Mouse (Mus musculus): ENCODE measurements around the gene Sgca. TPM values are rescaled to one million over a fixed set of nuclear protein-coding genes. Genes with fewer than 3 reads are reported as not detected.

Sgca gene
- polyA plus RNA-seq, 1 experiment from 2014 or later: not detected

DNA sequence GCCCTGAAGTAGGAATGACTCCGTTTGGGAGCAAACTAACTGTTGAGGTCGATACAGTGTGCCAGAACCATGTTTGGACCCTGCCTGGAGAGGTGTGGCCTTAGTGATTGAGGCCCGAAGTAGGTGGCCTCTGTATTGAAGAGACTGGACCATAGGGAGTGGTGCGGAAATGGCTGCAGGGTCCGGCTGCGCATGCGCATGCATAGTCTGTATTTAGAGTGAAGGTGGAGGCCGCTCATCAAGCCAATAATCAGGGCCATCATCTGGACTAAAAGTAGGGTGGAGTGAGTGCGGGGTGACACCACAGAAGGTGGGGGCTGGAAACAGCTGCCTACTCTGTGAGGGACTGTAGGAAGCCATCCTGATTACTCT, 18.4 kb downstream of the Sgca start:
- Histone ChIP-seq H3K9ac (ENCODE audit: low read length) (no peak overlapping the region), H3K4me1 (replicated peaks; ENCODE audit: control insufficient read depth, insufficient read depth, low read length) (peaks cover 6% of the 10 kb centered on the region), H3K27me3 (replicated peaks; ENCODE audit: control insufficient read depth, insufficient read depth, low read length) (no peaks in the 10 kb centered on the region), H3K4me3 (ENCODE audit: low read depth, low read length) (no peak overlapping the region), H3K9me3 (ENCODE audit: control insufficient read depth, low read length) (no peaks in the 10 kb centered on the region), H3K27ac (ENCODE audit: low read depth) (no peak overlapping the region), H3K36me3 (ENCODE audit: control insufficient read depth, insufficient read depth, low read length) (no peaks in the 10 kb centered on the region), H3K4me2 (ENCODE audit: low read length) (no peak overlapping the region)
- WGBS: 86% methylated on average over 9 of the region's 9 CpGs
- ATAC-seq (replicated peaks; ENCODE audit: low FRiP score, low TSS enrichment, low read depth) (no peak), DNase-seq (ENCODE audit: low spot score) (no peak)

DNA sequence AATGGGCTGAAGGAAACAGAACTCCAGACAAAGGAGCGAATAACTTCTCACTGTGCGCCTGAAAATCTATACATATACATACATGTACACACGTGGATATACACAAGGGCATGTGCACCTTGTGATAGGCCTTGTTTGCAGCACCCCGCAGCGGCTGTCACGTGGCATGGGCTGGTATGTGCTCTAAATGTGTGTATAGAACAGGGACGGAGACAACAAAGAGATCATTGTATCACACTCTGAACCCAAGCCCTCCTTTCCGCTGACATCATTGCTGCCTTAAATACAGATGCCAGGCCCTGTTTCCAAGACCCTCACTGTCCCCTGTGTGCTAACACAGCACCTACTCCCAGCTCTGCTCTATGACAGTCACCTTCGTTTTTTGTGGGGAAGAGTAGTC, 21.0 kb downstream of the Sgca start:
- Histone ChIP-seq H3K9ac (ENCODE audit: low read length) (no peak overlapping the region), H3K27me3 (replicated peaks; ENCODE audit: control insufficient read depth, insufficient read depth, low read length) (no peaks in the 10 kb centered on the region), H3K36me3 (ENCODE audit: control insufficient read depth, insufficient read depth, low read length) (peaks cover 21% of the 10 kb centered on the region), H3K4me3 (ENCODE audit: low read depth, low read length) (no peak overlapping the region), H3K4me2 (ENCODE audit: low read length) (no peak overlapping the region), H3K9me3 (ENCODE audit: control insufficient read depth, low read length) (no peaks in the 10 kb centered on the region), H3K4me1 (replicated peaks; ENCODE audit: control insufficient read depth, insufficient read depth, low read length) (peaks cover 6% of the 10 kb centered on the region), H3K27ac (ENCODE audit: low read depth) (no peak overlapping the region)
- ATAC-seq (replicated peaks; ENCODE audit: low FRiP score, low TSS enrichment, low read depth) (no peak), DNase-seq (ENCODE audit: low spot score) (no peak)
- WGBS: 78% methylated on average over 9 of the region's 9 CpGs

DNA sequence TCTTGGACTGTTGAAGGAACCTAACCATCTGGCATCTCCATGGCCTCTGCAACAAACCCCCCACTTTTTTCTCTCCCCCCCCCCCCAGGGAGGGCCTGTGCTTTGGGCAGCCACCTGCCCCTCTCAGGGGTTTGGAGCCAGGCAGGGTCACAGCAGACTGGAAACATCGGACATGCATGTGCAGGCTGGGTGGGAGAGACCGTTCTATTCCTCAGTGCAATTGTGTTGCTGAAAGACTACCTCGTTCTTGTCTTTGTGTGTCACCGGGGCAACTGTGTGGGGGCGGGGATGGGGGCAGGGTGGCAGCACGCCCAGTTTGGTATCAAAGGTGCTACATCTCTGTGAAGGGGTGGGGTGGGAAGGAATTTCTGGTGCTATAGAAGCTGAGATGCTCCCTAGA, 24.0 kb downstream of the Sgca start:
- H3K9ac ChIP-seq (ENCODE audit: low read length): no peak overlapping the region
- ATAC-seq (replicated peaks; ENCODE audit: low FRiP score, low TSS enrichment, low read depth) (no peak), DNase-seq (ENCODE audit: low spot score) (no peak)
- no peak overlapping the region for H3K4me2 ChIP-seq (ENCODE audit: low read length)
- H3K36me3 ChIP-seq (ENCODE audit: control insufficient read depth, insufficient read depth, low read length): peaks cover 50% of the 10 kb centered on the region
- H3K4me1 ChIP-seq (replicated peaks; ENCODE audit: control insufficient read depth, insufficient read depth, low read length): no peaks in the 10 kb centered on the region
- H3K9me3 ChIP-seq (ENCODE audit: control insufficient read depth, low read length): no peaks in the 10 kb centered on the region
- H3K4me3 ChIP-seq (ENCODE audit: low read depth, low read length): no peak overlapping the region
- H3K27me3 ChIP-seq (replicated peaks; ENCODE audit: control insufficient read depth, insufficient read depth, low read length): no peaks in the 10 kb centered on the region
- no peak overlapping the region for H3K27ac ChIP-seq (ENCODE audit: low read depth)
- 19% methylated on average over 6 of the region's 6 CpGs for WGBS

DNA sequence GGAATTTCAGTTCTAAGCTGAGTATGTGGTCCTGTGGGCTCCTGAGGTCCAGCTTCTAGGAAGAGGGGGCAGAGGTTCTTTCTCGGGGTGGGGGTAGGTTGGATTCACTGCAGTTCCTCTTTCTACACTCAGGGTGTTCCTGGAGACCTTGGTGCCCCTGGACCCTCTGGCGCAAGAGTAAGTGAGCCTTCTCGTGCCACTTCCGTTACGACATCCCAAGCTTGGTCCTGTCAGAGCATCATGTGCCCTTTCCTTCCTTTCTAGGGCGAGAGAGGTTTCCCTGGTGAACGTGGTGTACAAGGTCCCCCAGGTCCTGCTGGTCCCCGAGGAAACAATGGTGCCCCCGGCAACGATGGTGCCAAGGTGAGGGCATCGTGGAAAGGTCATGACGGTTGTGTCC, 30.9 kb downstream of the Sgca start:
- no peak for ATAC-seq (replicated peaks; ENCODE audit: low FRiP score, low TSS enrichment, low read depth)
- Histone ChIP-seq H3K9ac (ENCODE audit: low read length) (no peak overlapping the region), H3K4me3 (ENCODE audit: low read depth, low read length) (no peak overlapping the region), H3K4me2 (ENCODE audit: low read length) (no peak overlapping the region), H3K36me3 (ENCODE audit: control insufficient read depth, insufficient read depth, low read length) (peaks cover 99% of the 10 kb centered on the region), H3K27ac (ENCODE audit: low read depth) (peak overlapping the region; percentile 29; the same call in 1 of the 2 replicates), H3K9me3 (ENCODE audit: control insufficient read depth, low read length) (no peaks in the 10 kb centered on the region), H3K4me1 (replicated peaks; ENCODE audit: control insufficient read depth, insufficient read depth, low read length) (no peaks in the 10 kb centered on the region), H3K27me3 (replicated peaks; ENCODE audit: control insufficient read depth, insufficient read depth, low read length) (no peaks in the 10 kb centered on the region)
- WGBS: 87% methylated on average over 12 of the region's 12 CpGs
- DNase-seq (ENCODE audit: low spot score): no peak

DNA sequence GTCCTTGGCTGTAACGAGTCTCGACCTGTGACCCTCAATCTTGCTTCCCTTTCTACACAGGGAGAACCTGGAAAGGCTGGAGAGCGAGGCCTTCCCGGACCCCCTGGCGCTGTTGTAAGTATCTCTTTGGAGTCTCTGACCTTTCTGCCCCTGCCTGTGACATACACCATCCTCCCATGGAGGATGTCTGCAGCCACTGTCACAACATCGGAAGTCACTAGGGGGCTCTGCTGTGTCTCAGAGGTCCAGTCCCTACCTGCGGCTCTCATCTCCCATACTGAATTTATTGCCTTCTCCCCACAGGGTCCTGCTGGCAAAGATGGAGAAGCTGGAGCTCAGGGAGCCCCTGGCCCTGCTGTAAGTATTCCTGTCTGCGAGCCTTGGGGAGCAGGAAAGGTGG, 31.8 kb downstream of the Sgca start:
- Histone ChIP-seq H3K4me1 (replicated peaks; ENCODE audit: control insufficient read depth, insufficient read depth, low read length) (no peaks in the 10 kb centered on the region), H3K9me3 (ENCODE audit: control insufficient read depth, low read length) (no peaks in the 10 kb centered on the region), H3K27me3 (replicated peaks; ENCODE audit: control insufficient read depth, insufficient read depth, low read length) (no peaks in the 10 kb centered on the region), H3K36me3 (ENCODE audit: control insufficient read depth, insufficient read depth, low read length) (peaks cover 99% of the 10 kb centered on the region), H3K4me3 (ENCODE audit: low read depth, low read length) (no peak overlapping the region), H3K9ac (ENCODE audit: low read length) (no peak overlapping the region), H3K27ac (ENCODE audit: low read depth) (no peak overlapping the region), H3K4me2 (ENCODE audit: low read length) (no peak overlapping the region)
- 26% methylated on average over 8 of the region's 8 CpGs for WGBS
- no peak for DNase-seq (ENCODE audit: low spot score)
- ATAC-seq (replicated peaks; ENCODE audit: low FRiP score, low TSS enrichment, low read depth): no peak

DNA sequence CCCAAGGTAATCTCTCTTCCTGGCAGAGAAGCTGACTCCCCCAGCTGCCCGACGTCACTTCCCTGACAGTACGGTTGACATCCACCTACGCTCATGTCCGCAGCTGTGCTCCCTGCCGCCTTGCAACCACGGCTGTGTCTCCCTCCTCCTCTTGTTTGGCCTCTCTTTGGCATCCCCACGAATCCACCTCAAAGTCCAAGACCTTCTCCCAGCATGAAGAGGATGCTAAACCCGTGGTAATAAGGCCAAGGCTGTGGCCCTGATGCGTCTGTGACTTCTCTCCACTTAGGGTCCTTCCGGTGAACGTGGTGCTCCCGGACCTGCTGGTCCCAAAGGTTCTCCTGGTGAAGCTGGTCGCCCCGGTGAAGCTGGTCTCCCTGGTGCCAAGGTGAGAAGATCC, 33.1 kb downstream of the Sgca start:
- Histone ChIP-seq H3K9me3 (ENCODE audit: control insufficient read depth, low read length) (no peaks in the 10 kb centered on the region), H3K4me2 (ENCODE audit: low read length) (no peak overlapping the region), H3K36me3 (ENCODE audit: control insufficient read depth, insufficient read depth, low read length) (peaks cover 98% of the 10 kb centered on the region), H3K27me3 (replicated peaks; ENCODE audit: control insufficient read depth, insufficient read depth, low read length) (no peaks in the 10 kb centered on the region), H3K9ac (ENCODE audit: low read length) (no peak overlapping the region), H3K4me3 (ENCODE audit: low read depth, low read length) (no peak overlapping the region), H3K4me1 (replicated peaks; ENCODE audit: control insufficient read depth, insufficient read depth, low read length) (peaks cover 9% of the 10 kb centered on the region; the same call in 1 of the 2 replicates), H3K27ac (ENCODE audit: low read depth) (peak overlapping the region; percentile 8; the same call in 1 of the 2 replicates)
- no peak for ATAC-seq (replicated peaks; ENCODE audit: low FRiP score, low TSS enrichment, low read depth)
- no peak for DNase-seq (ENCODE audit: low spot score)
- 76% methylated on average over 15 of the region's 15 CpGs for WGBS

DNA sequence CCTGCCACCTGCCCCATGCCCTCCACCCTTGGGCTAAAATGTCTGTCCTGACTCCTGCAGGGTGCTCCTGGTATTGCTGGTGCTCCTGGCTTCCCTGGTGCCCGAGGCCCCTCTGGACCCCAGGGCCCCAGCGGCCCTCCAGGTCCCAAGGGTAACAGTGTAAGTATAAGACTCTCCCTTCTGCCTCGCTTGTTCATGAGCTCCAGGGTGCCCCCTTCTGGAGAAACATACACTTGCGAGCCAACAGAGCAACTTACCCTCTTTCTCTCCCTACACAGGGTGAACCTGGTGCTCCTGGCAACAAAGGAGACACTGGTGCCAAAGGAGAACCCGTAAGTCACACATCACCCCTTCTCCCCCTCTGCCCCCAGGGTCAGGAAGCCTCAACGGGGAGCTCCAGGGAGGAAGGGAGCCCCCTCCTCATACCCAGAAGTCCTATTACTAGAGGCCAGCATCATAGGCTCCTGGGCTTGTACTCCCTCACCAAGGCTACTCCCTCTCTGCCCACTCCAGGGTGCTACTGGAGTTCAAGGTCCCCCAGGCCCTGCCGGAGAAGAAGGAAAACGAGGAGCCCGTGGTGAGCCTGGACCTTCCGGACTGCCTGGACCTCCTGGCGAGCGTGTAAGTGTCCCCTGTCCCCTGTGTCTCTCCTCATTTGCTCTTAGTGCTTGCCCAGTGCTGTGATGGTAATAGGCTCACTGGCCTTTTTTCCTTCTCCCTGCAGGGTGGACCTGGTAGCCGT, 33.7 kb downstream of the Sgca start:
- H3K9me3 ChIP-seq (ENCODE audit: control insufficient read depth, low read length): no peaks in the 10 kb centered on the region
- H3K4me3 ChIP-seq (ENCODE audit: low read depth, low read length): no peak overlapping the region
- H3K36me3 ChIP-seq (ENCODE audit: control insufficient read depth, insufficient read depth, low read length): peaks cover 94% of the 10 kb centered on the region
- no peak overlapping the region for H3K4me2 ChIP-seq (ENCODE audit: low read length)
- DNase-seq (ENCODE audit: low spot score) (no peak), ATAC-seq (replicated peaks; ENCODE audit: low FRiP score, low TSS enrichment, low read depth) (no peak)
- no peak overlapping the region for H3K9ac ChIP-seq (ENCODE audit: low read length)
- WGBS: 50% methylated on average over 13 of the region's 13 CpGs
- no peaks in the 10 kb centered on the region for H3K27me3 ChIP-seq (replicated peaks; ENCODE audit: control insufficient read depth, insufficient read depth, low read length)
- H3K4me1 ChIP-seq (replicated peaks; ENCODE audit: control insufficient read depth, insufficient read depth, low read length): peaks cover 15% of the 10 kb centered on the region; the same call in 1 of the 2 replicates
- H3K27ac ChIP-seq (ENCODE audit: low read depth): peak overlapping the region; percentile 8; the same call in 1 of the 2 replicates

DNA sequence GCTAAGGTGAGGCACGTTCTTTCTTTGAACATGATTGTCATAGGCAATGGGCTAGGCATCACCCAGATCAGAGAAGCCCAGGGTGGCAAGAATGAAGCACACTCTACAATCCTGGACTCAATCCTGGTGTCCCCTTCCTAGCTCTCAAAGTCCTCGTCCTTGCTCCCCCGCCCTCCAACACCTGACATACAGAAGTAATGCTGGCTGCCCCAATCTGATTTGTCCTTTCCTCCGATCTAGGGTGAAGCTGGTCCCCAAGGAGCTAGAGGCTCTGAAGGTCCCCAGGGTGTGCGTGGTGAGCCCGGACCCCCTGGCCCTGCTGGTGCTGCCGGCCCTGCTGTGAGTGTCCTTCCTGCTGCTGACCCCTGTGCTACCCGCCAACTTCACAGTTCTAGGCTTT, 34.4 kb downstream of the Sgca start:
- Histone ChIP-seq H3K4me3 (ENCODE audit: low read depth, low read length) (no peak overlapping the region), H3K4me2 (ENCODE audit: low read length) (no peak overlapping the region), H3K36me3 (ENCODE audit: control insufficient read depth, insufficient read depth, low read length) (peaks cover 88% of the 10 kb centered on the region), H3K9me3 (ENCODE audit: control insufficient read depth, low read length) (no peaks in the 10 kb centered on the region), H3K27ac (ENCODE audit: low read depth) (no peak overlapping the region), H3K4me1 (replicated peaks; ENCODE audit: control insufficient read depth, insufficient read depth, low read length) (peaks cover 15% of the 10 kb centered on the region; the same call in 1 of the 2 replicates), H3K27me3 (replicated peaks; ENCODE audit: control insufficient read depth, insufficient read depth, low read length) (no peaks in the 10 kb centered on the region), H3K9ac (ENCODE audit: low read length) (no peak overlapping the region)
- DNase-seq (ENCODE audit: low spot score) (no peak), ATAC-seq (replicated peaks; ENCODE audit: low FRiP score, low TSS enrichment, low read depth) (no peak)
- WGBS: 85% methylated on average over 8 of the region's 8 CpGs

DNA sequence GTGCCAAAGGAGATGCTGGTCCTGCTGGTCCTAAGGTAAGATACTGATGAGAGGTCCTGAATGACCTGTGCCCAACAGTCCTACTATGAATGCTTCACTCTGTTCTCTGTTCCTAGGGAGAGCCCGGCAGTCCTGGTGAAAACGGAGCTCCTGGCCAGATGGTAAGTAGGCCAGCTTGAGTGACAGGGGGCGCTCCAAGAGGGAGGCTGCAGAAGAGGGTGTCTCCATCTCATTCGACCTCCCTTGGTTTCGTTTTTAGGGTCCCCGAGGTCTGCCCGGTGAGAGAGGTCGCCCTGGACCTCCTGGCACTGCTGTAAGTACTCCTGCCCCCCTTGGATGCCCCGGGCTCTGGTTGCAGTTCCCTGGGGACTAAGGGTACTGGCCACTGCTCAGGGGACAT, 35.0 kb downstream of the Sgca start:
- Histone ChIP-seq H3K4me2 (ENCODE audit: low read length) (0 out of 2 replicates have a peak overlapping the region, but pooled peaks have one; percentile 2), H3K4me3 (ENCODE audit: low read depth, low read length) (no peak overlapping the region), H3K4me1 (replicated peaks; ENCODE audit: control insufficient read depth, insufficient read depth, low read length) (peaks cover 15% of the 10 kb centered on the region; the same call in 1 of the 2 replicates), H3K27ac (ENCODE audit: low read depth) (no peak overlapping the region), H3K9me3 (ENCODE audit: control insufficient read depth, low read length) (no peaks in the 10 kb centered on the region), H3K27me3 (replicated peaks; ENCODE audit: control insufficient read depth, insufficient read depth, low read length) (no peaks in the 10 kb centered on the region), H3K9ac (ENCODE audit: low read length) (no peak overlapping the region), H3K36me3 (ENCODE audit: control insufficient read depth, insufficient read depth, low read length) (peaks cover 82% of the 10 kb centered on the region)
- no peak for DNase-seq (ENCODE audit: low spot score)
- no peak for ATAC-seq (replicated peaks; ENCODE audit: low FRiP score, low TSS enrichment, low read depth)
- 49% methylated on average over 8 of the region's 9 CpGs for WGBS
